Mouse (Mus musculus): Measurements from ENCODE around the gene Gpr179.

DNA sequence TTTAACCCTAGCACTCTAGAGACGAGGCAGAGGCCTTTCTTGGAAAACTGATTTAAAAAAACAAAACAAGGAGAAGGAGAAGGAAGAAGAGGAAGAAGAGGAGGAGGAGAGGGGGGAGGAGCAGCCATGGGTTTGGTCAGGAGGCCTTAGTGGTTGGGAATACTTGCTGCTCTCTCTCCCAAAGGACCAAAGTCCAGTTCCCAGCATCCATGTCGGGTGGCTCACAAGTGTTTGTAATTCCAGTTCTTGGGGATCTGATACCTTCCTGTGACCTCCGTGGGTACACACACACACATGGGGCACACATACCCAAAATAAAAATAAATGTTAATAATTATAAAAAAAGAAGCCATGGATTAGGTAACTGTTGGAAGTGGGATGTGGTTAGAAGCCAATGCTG, 28.2 kb upstream of the Gpr179 start:
- no peak for TF ChIP-seq POLR2A (IDR thresholded peaks at IDR 0.05; ENCODE audit: insufficient read depth, low read depth, low read length)
- TF ChIP-seq CTCF (IDR thresholded peaks at IDR 0.05; ENCODE audit: insufficient read depth, low read depth, low read length): no peak

Data from olfactory bulb, adult 2 months (tissue).